Mouse (Mus musculus) lung, postnatal 0 days (tissue): ENCODE measurements around the gene Txndc9.

Experiments
- CTCF ChIP-seq: IDR thresholded peaks from 2 replicates; pipeline ENCODE4 v1.5.1; 2016; ENCODE audit warnings: antibody characterized with exemption, mild to moderate bottlenecking
- EP300 ChIP-seq: IDR thresholded peaks from 2 replicates; pipeline ENCODE4 v1.6.1; 2016; ENCODE audit warnings: antibody characterized with exemption, mild to moderate bottlenecking, control low read depth

DNA sequence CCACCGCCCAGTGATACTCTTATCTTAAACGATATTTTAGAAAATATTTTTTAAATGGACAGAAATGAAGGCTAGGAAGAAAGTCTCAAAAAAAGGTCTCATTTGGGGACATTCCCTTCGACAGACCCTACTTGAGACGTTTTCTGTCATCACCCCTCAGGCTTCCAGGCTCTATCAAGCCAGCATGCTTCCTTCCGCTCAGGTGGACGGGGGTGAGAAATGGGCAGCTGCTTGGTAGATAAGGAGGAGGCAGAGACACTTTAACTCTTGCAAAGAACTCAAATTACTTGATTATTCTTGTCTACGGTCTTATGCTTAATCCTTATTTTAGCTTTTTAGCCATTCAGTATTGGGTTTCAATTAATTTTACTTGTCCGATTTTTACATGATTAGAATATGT lies 3.2 kb upstream of the Txndc9 start:
- TF ChIP-seq EP300: no peak
- no peak for TF ChIP-seq CTCF
